Comparison of ENCODE assay signal across 20 mouse cellular contexts in genomic region chr9:46903491-46904220, GRCm38 (mm10).
DNase-seq lines count a peak whose midpoint lies in the region; ATAC-seq and TF ChIP-seq lines count a peak whose summit lies in the region.
"Had no signal": no experiment of that assay in that cellular context is flagged by ENCODE, and none has a peak within 500 bp of the region (broad histone marks: within the 10 kb centered on the region; RNA-seq: fewer than 3 reads in every experiment).

No protein-coding gene starts in this region.

- H3K9ac ChIP-seq in lung, embryonic 16.5 days (ENCODE audit: low read length) = no peak overlapping the region
- H3K9ac ChIP-seq: forebrain, embryonic 12.5 days; hindbrain, embryonic 13.5 days; intestine, embryonic 15.5 days; kidney, embryonic 15.5 days; limb, embryonic 13.5 days; liver, embryonic 14.5 days; midbrain, embryonic 12.5 days had no signal

- H3K4me2 ChIP-seq in lung, embryonic 16.5 days (ENCODE audit: low read depth, low read length) = no peak overlapping the region
- H3K4me2 ChIP-seq: forebrain, embryonic 12.5 days; hindbrain, embryonic 13.5 days; intestine, embryonic 15.5 days; kidney, embryonic 15.5 days; limb, embryonic 13.5 days; midbrain, embryonic 12.5 days had no signal

- no peak overlapping the region for H3K4me3 ChIP-seq in lung, embryonic 16.5 days (ENCODE audit: low read length)
- H3K4me3 ChIP-seq in lung, adult 2 months (replicated peaks; ENCODE audit: extremely low read depth, low read depth, low read length) = no peak overlapping the region
- H3K4me3 ChIP-seq in limb, embryonic 10.5 days = no peak overlapping the region
- H3K4me3 ChIP-seq: embryonic facial prominence, embryonic 10.5 days; forebrain, embryonic 12.5 days; heart, adult 2 months; hindbrain, embryonic 13.5 days; intestine, embryonic 15.5 days; kidney, embryonic 15.5 days; limb, embryonic 13.5 days; midbrain, embryonic 12.5 days had no signal

- H3K27ac ChIP-seq in lung, embryonic 16.5 days (ENCODE audit: low read length) = no peak overlapping the region
- no peak overlapping the region for H3K27ac ChIP-seq in limb, embryonic 10.5 days
- H3K27ac ChIP-seq: embryonic facial prominence, embryonic 10.5 days; forebrain, embryonic 12.5 days; heart, adult 2 months; hindbrain, embryonic 13.5 days; intestine, embryonic 15.5 days; kidney, embryonic 15.5 days; limb, embryonic 13.5 days; liver, embryonic 14.5 days; midbrain, embryonic 12.5 days had no signal

- no peaks in the 10 kb centered on the region; the same call in 1 of the 2 replicates for H3K4me1 ChIP-seq in lung, embryonic 16.5 days (replicated peaks; ENCODE audit: control insufficient read depth, insufficient read depth, low read length)
- H3K4me1 ChIP-seq in lung, adult 2 months (ENCODE audit: control insufficient read depth, insufficient read depth, low read length) = no peaks in the 10 kb centered on the region; the same call in 1 of the 2 replicates
- H3K4me1 ChIP-seq in limb, embryonic 10.5 days = peaks cover 20% of the 10 kb centered on the region
- H3K4me1 ChIP-seq: forebrain, embryonic 12.5 days; intestine, embryonic 15.5 days; limb, embryonic 13.5 days; midbrain, embryonic 12.5 days had no signal

- intact Hi-C loops in heart, postnatal 36 days (cut with DNase I) = no loop called here

- H3K36me3 ChIP-seq in lung, embryonic 16.5 days (ENCODE audit: control insufficient read depth, insufficient read depth, low read length) = no peaks in the 10 kb centered on the region
- H3K36me3 ChIP-seq in limb, embryonic 10.5 days = no peaks in the 10 kb centered on the region
- H3K36me3 ChIP-seq: embryonic facial prominence, embryonic 10.5 days; forebrain, embryonic 12.5 days; hindbrain, embryonic 13.5 days; intestine, embryonic 15.5 days; kidney, embryonic 15.5 days; limb, embryonic 13.5 days; midbrain, embryonic 12.5 days had no signal

- DNase-seq in heart, adult 18-20 months = peak; percentile 53 to 64
- DNase-seq in heart, postnatal 36 days = no peak
- no peak for DNase-seq in lung, adult 2 months
- peak; percentile 64 for DNase-seq in heart, postnatal 4 days
- no peak for DNase-seq in limb, embryonic 10.5 days (ENCODE audit: low spot score)
- no peak for DNase-seq in thymus, postnatal 4 days
- DNase-seq: cerebellum, adult 9-10 months; gastrocnemius, postnatal 10 days; right cerebral cortex, postnatal 4 days; thymus, adult 2 months had no signal

- TF ChIP-seq CTCF in lung, adult 2 months (IDR thresholded peaks at IDR 0.05; ENCODE audit: insufficient read depth, low read length) = no peak

- H3K27me3 ChIP-seq in lung, embryonic 16.5 days (ENCODE audit: control insufficient read depth, insufficient read depth, low read depth, low read length) = no peaks in the 10 kb centered on the region
- H3K27me3 ChIP-seq in limb, embryonic 10.5 days (ENCODE audit: low read depth, poor library complexity, severe bottlenecking) = 0 out of 2 replicates have a peak, but pooled peaks cover 6% of the 10 kb centered on the region
- H3K27me3 ChIP-seq: intestine, embryonic 15.5 days; kidney, embryonic 15.5 days had no signal

- H3K9me3 ChIP-seq in lung, embryonic 16.5 days (ENCODE audit: control insufficient read depth, low read length) = no peaks in the 10 kb centered on the region
- no peaks in the 10 kb centered on the region for H3K9me3 ChIP-seq in limb, embryonic 10.5 days (replicated peaks)
- H3K9me3 ChIP-seq: embryonic facial prominence, embryonic 10.5 days; forebrain, embryonic 12.5 days; hindbrain, embryonic 13.5 days; intestine, embryonic 15.5 days; kidney, embryonic 15.5 days; limb, embryonic 13.5 days; midbrain, embryonic 12.5 days had no signal

- peak; percentile 93 for ATAC-seq in lung, embryonic 16.5 days (ENCODE audit: low read depth)
- ATAC-seq: intestine, embryonic 15.5 days had no signal

- WGBS in lung, embryonic 16.5 days = 42% methylated on average over 8 of the region's 8 CpGs
- WGBS in lung, adult 2 months = 53% methylated on average over 8 of the region's 8 CpGs
- 75% methylated on average over 8 of the region's 8 CpGs for WGBS in limb, embryonic 10.5 days

- TF ChIP-seq POLR2A in lung, adult 2 months (IDR thresholded peaks at IDR 0.05; ENCODE audit: borderline replicate concordance, extremely low read depth, low read depth, low read length) = no peak

Comparison
In these comparisons a context has a peak if more than half of its experiments do, and no peak if none do; other contexts are left out.
1. DNase-seq: peak in heart, adult 18-20 months (2 of 2) and heart, postnatal 4 days (single experiment); none in heart, postnatal 36 days (0 of 2), lung, adult 2 months (single experiment), limb, embryonic 10.5 days (single experiment) and thymus, postnatal 4 days (single experiment).